In the genomic region with DNA sequence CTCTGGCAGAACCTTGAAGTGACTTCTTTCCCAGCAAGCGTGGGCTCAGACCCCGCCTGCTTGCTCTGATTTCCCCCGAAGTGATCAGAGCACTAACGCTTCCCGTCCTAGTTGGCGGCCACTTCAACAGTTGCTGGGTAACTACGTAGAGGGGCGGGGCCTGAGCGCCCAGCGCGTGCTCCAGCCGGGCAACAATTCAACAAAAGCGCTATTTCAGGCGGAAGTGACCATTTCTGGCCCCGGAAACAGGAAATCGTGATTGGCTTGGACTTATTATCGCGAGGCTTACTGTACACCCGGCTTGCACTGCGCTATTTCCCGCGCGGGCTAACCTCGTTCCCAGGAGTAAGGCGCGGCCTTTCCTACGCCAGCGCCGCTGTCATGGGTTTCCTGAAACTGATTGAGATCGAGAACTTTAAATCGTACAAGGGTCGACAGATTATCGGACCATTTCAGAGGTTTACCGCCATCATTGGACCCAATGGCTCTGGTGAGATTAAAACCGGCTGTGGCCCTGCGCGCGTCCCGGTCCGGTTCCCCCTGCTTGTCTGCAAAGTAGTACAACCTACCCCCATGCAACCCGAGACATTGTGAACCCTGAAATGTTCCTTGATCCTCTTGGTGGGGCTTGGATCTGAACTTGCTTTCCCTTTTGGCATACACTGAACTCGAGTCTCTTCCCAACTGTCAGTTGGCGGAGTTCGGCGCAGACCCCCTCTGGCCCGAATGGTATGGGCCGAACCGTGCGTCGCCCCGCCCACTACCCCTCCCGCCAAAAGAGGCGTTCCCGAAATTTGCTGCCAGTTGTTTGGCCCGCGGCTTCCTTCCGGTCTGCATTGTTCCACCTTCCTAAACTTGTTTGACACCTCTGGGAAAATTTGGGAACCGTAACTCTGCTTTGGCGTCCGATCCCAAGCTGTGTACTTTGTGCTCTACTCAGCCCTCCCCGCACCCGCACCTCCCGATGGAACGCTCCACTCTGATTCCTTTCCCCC, we compare ENCODE assay signal across 8 mouse cellular contexts. TPM values are rescaled to one million over a fixed set of nuclear protein-coding genes. Genes with fewer than 3 reads are reported as not detected.
DNase-seq lines count a peak whose midpoint lies in the region; ATAC-seq and TF ChIP-seq lines count a peak whose summit lies in the region.

TSS of gene Ribc1 (minus strand) at position 145 of the 995 bp plus-strand sequence.
TSS of gene Smc1a (plus strand) at position 278 of the 995 bp plus-strand sequence.

- WGBS in heart, embryonic 13.5 days = 10% methylated on average over 64 of the region's 64 CpGs
- WGBS in liver, embryonic 12.5 days (ENCODE audit: insufficient replicate concordance) = 7% methylated on average over 64 of the region's 64 CpGs
- 17% methylated on average over 64 of the region's 64 CpGs for WGBS in stomach, embryonic 15.5 days

- peak within 1 kb of the TSS; percentile 77 for H3ac ChIP-seq in C2C12 (ENCODE audit: control insufficient read depth, insufficient read length, low read depth)

- H3K27me3 ChIP-seq in C2C12 (ENCODE audit: control insufficient read depth, insufficient read depth, insufficient read length) = no peaks in the 10 kb centered on the region
- peaks cover 10% of the 10 kb centered on the region; the same call in 1 of the 2 replicates for H3K27me3 ChIP-seq in erythroblast, embryonic 14.5 days (ENCODE audit: control insufficient read depth)
- H3K27me3 ChIP-seq in heart, embryonic 13.5 days (replicated peaks) = peaks cover 35% of the 10 kb centered on the region; the same call in 1 of the 2 replicates
- peaks cover 10% of the 10 kb centered on the region for H3K27me3 ChIP-seq in liver, embryonic 12.5 days (replicated peaks)
- no peaks in the 10 kb centered on the region for H3K27me3 ChIP-seq in stomach, embryonic 15.5 days (replicated peaks)

- DNase-seq in brain, embryonic 14.5 days (ENCODE audit: low read depth) = peak; percentile 98
- peak; percentile 93 for DNase-seq in kidney, postnatal 10 days
- peak; percentile 89 to 92 for DNase-seq in natural killer cell, adult 2 months (ENCODE audit: low spot score in 2 of 2)

- ATAC-seq in heart, embryonic 13.5 days (ENCODE audit: extremely low read depth, insufficient number of reproducible peaks, low FRiP score, low TSS enrichment) = peak; percentile 88
- ATAC-seq in liver, embryonic 12.5 days = peak; percentile 94
- peak; percentile 98 for ATAC-seq in stomach, embryonic 15.5 days (ENCODE audit: insufficient read depth, low FRiP score, low read depth)

- TF ChIP-seq POLR2A in brain, embryonic 14.5 days (IDR thresholded peaks at IDR 0.05; ENCODE audit: borderline replicate concordance, extremely low read depth, insufficient read depth, insufficient read length, poor library complexity, severe bottlenecking) = peak; percentile 20; the same call in 1 of the 2 replicates

- H3K4me3 ChIP-seq in C2C12 (ENCODE audit: insufficient read depth, poor library complexity, severe bottlenecking) = peak within 1 kb of the TSS; percentile 53
- H3K4me3 ChIP-seq in erythroblast, embryonic 14.5 days (replicated peaks) = peak within 1 kb of the TSS; percentile 91
- H3K4me3 ChIP-seq in heart, embryonic 13.5 days = peak within 1 kb of the TSS; percentile 65
- peak within 1 kb of the TSS; percentile 69 for H3K4me3 ChIP-seq in liver, embryonic 12.5 days
- peak within 1 kb of the TSS; percentile 55 for H3K4me3 ChIP-seq in stomach, embryonic 15.5 days (replicated peaks)

- H3K9me3 ChIP-seq in erythroblast, embryonic 14.5 days (ENCODE audit: control insufficient read depth, low read length) = peaks cover 9% of the 10 kb centered on the region
- H3K9me3 ChIP-seq in heart, embryonic 13.5 days = no peaks in the 10 kb centered on the region
- no peaks in the 10 kb centered on the region for H3K9me3 ChIP-seq in liver, embryonic 12.5 days (replicated peaks)
- H3K9me3 ChIP-seq in stomach, embryonic 15.5 days = no peaks in the 10 kb centered on the region

- H3K9ac ChIP-seq in heart, embryonic 13.5 days = peak within 1 kb of the TSS; percentile 86
- peak within 1 kb of the TSS; percentile 75 for H3K9ac ChIP-seq in liver, embryonic 12.5 days
- H3K9ac ChIP-seq in stomach, embryonic 15.5 days = peak within 1 kb of the TSS; percentile 46; the same call in 1 of the 2 replicates

- peaks cover 36% of the 10 kb centered on the region for H3K4me1 ChIP-seq in erythroblast, embryonic 14.5 days (ENCODE audit: control insufficient read depth)
- peaks cover 12% of the 10 kb centered on the region for H3K4me1 ChIP-seq in heart, embryonic 13.5 days
- peaks cover 35% of the 10 kb centered on the region for H3K4me1 ChIP-seq in liver, embryonic 12.5 days
- H3K4me1 ChIP-seq in stomach, embryonic 15.5 days = no peaks in the 10 kb centered on the region

- H3K4me2 ChIP-seq in heart, embryonic 13.5 days = peak within 1 kb of the TSS; percentile 73
- peak within 1 kb of the TSS; percentile 77 for H3K4me2 ChIP-seq in liver, embryonic 12.5 days
- H3K4me2 ChIP-seq in stomach, embryonic 15.5 days = peak within 1 kb of the TSS; percentile 54

- no peaks in the 10 kb centered on the region for H3K36me3 ChIP-seq in C2C12 (ENCODE audit: control insufficient read depth, insufficient read depth)
- H3K36me3 ChIP-seq in erythroblast, embryonic 14.5 days (ENCODE audit: control insufficient read depth) = peaks cover 13% of the 10 kb centered on the region
- H3K36me3 ChIP-seq in heart, embryonic 13.5 days = peaks cover 4% of the 10 kb centered on the region; the same call in 1 of the 2 replicates
- H3K36me3 ChIP-seq in liver, embryonic 12.5 days = peaks cover 3% of the 10 kb centered on the region; the same call in 1 of the 2 replicates
- H3K36me3 ChIP-seq in stomach, embryonic 15.5 days = no peaks in the 10 kb centered on the region

- H3K27ac ChIP-seq in heart, embryonic 13.5 days (replicated peaks) = peak within 1 kb of the TSS; percentile 90
- peak within 1 kb of the TSS; percentile 88 for H3K27ac ChIP-seq in liver, embryonic 12.5 days
- H3K27ac ChIP-seq in stomach, embryonic 15.5 days = peak within 1 kb of the TSS; percentile 91

- no peak for TF ChIP-seq CTCF in C2C12 (IDR thresholded peaks at IDR 0.05; ENCODE audit: control insufficient read depth, insufficient read depth, insufficient read length)
- TF ChIP-seq CTCF in brain, embryonic 14.5 days (IDR thresholded peaks at IDR 0.05; ENCODE audit: borderline replicate concordance, extremely low read depth, insufficient read depth, insufficient read length) = no peak

- H3K79me3 ChIP-seq in C2C12 (ENCODE audit: low read depth) = peaks cover 46% of the 10 kb centered on the region

- peaks cover 56% of the 10 kb centered on the region for H3K79me2 ChIP-seq in C2C12 (ENCODE audit: control insufficient read depth, insufficient read depth)

TF ChIP-seq in C2C12, 6 proteins besides CTCF, POLR2A, EP300 and RAD21:
- peak; percentile 43 for TF ChIP-seq MAX (IDR thresholded peaks at IDR 0.05)
- no peak for TF ChIP-seq MYOD1 (IDR thresholded peaks at IDR 0.05; ENCODE audit: control insufficient read depth, insufficient read length, low read depth)
TF ChIP-seq in C2C12: peak in this region for 1.

RNA-seq across cellular contexts. Expression of gene Ribc1, which starts in this region (rescaled TPM):
- 0.71 TPM for polyA plus RNA-seq in C2C12 (2012; fragmentation: generic; extraction: Trizol)
- 0.82 and 2.7 TPM in 2 replicates for polyA plus RNA-seq in brain, embryonic 14.5 days (2012; rRNA removed)
- 0.25 and 0.48 TPM in 2 replicates for polyA plus RNA-seq in erythroblast, embryonic 14.5 days (2012)
- polyA plus RNA-seq in heart, embryonic 13.5 days (2015; fragmentation: Nextera tagmentation; extraction: Ambion mirVana) = 2.0 and 2.3 TPM in 2 replicates
- 3.1 and 3.4 TPM in 2 replicates for polyA plus RNA-seq in liver, embryonic 12.5 days (2016; fragmentation: Nextera tagmentation; extraction: Ambion mirVana)
- 2.5 and 2.8 TPM in 2 replicates for polyA plus RNA-seq in stomach, embryonic 15.5 days (2015; fragmentation: Nextera tagmentation; extraction: Ambion mirVana)

RNA-seq across cellular contexts. Expression of gene Smc1a, which starts in this region (rescaled TPM):
- polyA plus RNA-seq in C2C12 (2012; fragmentation: generic; extraction: Trizol) = 23.0 TPM
- 60.0 and 71.8 TPM in 2 replicates for polyA plus RNA-seq in brain, embryonic 14.5 days (2012; rRNA removed)
- 2.4 and 2.9 TPM in 2 replicates for polyA plus RNA-seq in erythroblast, embryonic 14.5 days (2012)
- 65.6 and 69.5 TPM in 2 replicates for polyA plus RNA-seq in heart, embryonic 13.5 days (2015; fragmentation: Nextera tagmentation; extraction: Ambion mirVana)
- 73.5 and 75.5 TPM in 2 replicates for polyA plus RNA-seq in liver, embryonic 12.5 days (2016; fragmentation: Nextera tagmentation; extraction: Ambion mirVana)
- 92.1 and 102 TPM in 2 replicates for polyA plus RNA-seq in stomach, embryonic 15.5 days (2015; fragmentation: Nextera tagmentation; extraction: Ambion mirVana)

Comparison
In these comparisons a context has a peak if more than half of its experiments do, and no peak if none do; other contexts are left out.
1. Peak in every context shown above with its lines: DNase-seq, ATAC-seq, H3K4me3 ChIP-seq and H3K27ac ChIP-seq.